Mouse (Mus musculus) brain, adult 2 months (tissue): ENCODE measurements around the gene Myo9a.

Source experiments
- DNase-seq: peaks from one replicate; pipeline ENCODE4 v3.0.0; 2011; ENCODE audit warnings: low read depth, low spot score

The Myo9a gene

DNA sequence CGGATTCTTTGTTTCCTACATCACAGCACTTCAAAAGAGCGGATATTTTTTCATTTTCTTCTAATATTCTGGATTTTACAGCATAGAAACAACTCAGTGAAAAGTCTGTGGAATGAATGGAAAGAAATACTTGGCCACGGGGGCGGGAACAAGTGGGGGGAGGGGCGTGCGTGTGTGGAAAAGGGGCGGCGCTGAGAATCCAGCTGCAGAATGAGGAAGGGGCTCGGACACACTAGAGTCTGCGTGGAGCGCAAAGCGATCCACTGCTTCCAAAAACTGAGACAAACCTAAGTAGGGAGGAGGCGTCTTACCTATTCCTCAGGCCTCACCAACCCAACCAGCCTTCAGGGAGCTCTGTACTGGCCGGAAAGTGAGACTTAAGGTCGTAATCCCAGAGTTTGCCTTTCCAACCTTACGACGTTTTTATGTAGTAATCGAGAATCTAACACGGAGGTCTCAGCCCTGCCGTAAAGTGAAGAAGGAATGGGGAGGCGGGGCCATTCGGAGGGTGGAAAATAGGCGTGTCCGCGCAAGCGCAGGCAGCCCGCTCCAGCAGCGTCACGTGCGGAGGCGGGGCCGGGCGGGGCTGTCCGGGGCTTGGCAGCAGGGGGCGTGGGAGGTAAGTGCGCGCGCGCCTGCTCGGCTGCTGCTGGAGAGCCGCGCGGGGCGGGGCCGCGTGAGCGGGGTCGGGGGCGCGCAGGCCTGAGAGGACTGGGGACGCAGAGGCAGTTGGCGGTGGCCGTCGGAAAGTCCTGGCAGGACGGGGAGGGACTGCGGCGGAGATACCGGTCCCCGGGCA lies at the start of gene Myo9a, which contains the start of gene Senp8:
Gene Myo9a (plus strand): TSS at position 630 of the 799 bp plus-strand sequence.
Gene Senp8 (minus strand): TSS at position 444 of the 799 bp plus-strand sequence.
- peak; percentile 99 for DNase-seq

DNA sequence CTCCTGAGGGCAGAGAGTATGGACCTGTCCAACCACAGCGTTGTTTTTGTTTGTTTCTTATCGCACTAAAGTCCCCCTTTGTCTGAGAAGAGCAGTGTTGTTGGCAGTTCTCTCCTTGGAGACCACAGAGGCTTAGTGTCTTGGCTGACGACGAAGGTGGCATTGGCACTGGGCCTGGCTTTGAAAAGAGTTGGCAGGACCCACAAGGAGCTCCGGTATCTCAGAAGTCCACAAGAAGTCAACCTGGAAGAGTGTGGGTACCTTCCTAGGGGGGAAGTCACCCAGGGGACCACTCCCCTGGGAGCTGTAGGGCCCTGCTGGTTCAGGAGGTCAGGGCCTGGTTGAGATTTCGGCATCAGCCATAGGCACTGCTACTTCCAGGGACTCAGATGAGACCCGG lies 49.6 kb upstream of the Myo9a start:
- no peak for DNase-seq

DNA sequence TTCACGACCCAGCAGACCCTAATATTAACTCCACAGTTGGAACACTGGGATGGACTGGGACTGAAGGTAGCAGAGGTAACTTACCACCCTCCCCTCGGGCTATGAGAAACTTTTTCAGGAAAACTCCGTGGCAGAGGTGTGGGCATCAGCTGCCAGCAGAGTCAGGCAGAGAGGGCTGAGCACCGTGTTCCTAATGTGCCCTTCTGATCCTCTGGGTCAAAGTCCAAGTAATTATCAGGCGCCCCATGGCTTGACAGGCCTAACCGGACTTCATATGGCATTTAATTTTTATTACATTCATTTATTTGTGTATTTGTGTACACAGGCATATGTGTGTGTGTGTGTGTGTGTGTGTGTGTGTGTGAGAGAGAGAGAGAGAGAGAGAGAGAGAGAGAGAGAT lies 47.6 kb upstream of the Myo9a start:
- no peak for DNase-seq

- DNase-seq: no peak
These were observed 43.6 kb upstream of the Myo9a start for GRCm38 (mm10) chr9:59706850-59707825.

GRCm38 (mm10) chr9:59709225-59709624 lies 41.5 kb upstream of the Myo9a start:
- DNase-seq: no peak

GRCm38 (mm10) chr9:59716275-59716898 lies 34.3 kb upstream of the Myo9a start:
- DNase-seq: no peak

GRCm38 (mm10) chr9:59718237-59718636 lies 32.5 kb upstream of the Myo9a start:
- DNase-seq: no peak

DNA sequence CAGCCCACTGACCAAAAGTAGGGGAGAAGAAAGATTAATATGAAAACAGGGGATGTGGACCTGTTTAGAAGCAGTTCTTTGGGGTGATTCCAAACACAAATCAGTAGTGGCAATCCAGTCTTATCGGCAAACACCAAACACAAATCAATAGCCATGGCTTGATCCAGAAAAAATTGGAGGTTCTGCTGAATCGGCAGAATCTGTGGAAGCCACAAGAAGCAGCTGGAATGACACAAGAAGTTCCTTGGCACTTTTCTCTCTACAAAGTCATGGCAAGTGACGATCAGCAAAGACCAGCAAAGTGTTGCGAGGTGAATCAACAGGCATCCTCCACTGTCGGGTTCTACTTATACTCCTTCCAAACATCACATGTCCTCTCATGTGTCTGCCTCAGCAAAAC lies 29.6 kb upstream of the Myo9a start:
- no peak for DNase-seq

DNA sequence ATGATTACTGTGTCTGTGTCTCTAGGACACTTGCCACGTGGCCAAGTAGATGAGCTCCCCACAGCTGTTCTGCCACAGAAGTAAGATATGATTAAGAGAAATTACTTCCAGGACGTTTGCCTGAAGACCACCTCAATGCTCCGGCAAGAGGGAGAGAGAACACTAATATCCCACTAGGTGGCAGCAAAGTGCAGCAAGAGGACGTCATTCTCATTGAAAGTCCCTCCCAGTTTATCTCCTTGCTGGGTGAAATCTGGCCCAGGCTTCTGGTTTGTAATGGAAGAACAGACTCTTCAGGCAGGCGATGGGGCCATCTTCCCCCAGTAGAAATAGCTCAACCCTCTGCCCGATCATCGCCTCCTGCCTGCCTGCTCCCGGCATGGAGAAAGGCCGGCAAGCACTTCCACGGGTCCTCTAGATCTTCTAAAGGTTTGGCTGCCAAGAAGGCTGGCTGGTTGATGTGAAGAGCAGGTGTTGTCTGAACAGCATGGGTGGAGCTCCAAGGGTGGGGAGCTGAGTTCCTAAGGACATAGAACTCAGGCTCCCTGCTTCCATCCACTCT lies 27.5 kb upstream of the Myo9a start:
- peak; percentile 92 for DNase-seq

- peak; percentile 81 for DNase-seq
These were observed 26.8 kb upstream of the Myo9a start for GRCm38 (mm10) chr9:59723791-59724442.

GRCm38 (mm10) chr9:59725515-59725914 lies 25.2 kb upstream of the Myo9a start:
- no peak for DNase-seq

- no peak for DNase-seq
These were observed 23.0 kb upstream of the Myo9a start for GRCm38 (mm10) chr9:59727569-59728286.

GRCm38 (mm10) chr9:59731136-59731535 lies 19.6 kb upstream of the Myo9a start:
- no peak for DNase-seq

DNA sequence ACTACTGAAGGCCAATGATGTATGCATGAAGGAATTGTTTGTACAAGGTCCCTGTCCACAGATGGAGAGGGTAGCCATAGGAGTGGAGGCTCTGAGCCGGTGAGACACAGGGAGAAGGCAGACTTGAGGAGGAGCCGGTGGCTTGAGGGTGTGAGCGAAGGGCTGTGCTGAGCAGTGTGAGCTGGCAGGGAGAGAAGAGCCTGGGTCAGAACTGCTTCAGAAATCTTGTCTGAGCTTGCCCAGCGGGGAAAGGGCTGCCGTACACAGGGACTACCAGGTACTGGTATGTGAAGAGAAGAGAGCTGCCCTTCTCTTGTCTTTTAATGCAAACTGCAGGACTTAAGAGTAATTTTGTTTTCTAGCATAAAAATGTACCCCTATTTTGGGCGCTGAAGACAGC lies 17.6 kb upstream of the Myo9a start:
- DNase-seq: no peak

DNA sequence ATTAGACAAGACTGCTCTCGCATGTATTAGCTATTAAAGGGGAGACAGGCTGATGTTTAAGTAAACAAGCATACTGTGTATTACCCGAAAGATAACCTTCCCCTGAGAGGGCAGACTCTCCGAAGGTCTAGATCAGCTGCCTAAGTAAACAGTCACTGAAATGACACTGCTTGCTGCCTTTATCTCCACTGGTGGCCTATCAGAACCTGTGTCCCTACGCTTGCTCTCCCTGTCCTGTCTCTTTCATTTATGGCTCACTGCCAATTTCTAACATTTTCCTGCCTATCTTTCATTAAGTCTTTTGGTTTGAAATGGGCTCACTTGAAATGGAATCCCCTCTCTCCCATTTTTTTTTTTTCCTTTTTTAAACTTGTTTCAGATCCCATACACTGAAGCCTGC lies 15.3 kb upstream of the Myo9a start:
- DNase-seq: no peak

- no peak for DNase-seq
These were observed 10.1 kb upstream of the Myo9a start for GRCm38 (mm10) chr9:59740593-59740992.

GRCm38 (mm10) chr9:59743903-59744302 lies 6.8 kb upstream of the Myo9a start:
- no peak for DNase-seq

GRCm38 (mm10) chr9:59748387-59748786 lies 2.3 kb upstream of the Myo9a start:
- no peak for DNase-seq

GRCm38 (mm10) chr9:59748969-59749368 lies 1.7 kb upstream of the Myo9a start:
- DNase-seq: peak; percentile 31

DNA sequence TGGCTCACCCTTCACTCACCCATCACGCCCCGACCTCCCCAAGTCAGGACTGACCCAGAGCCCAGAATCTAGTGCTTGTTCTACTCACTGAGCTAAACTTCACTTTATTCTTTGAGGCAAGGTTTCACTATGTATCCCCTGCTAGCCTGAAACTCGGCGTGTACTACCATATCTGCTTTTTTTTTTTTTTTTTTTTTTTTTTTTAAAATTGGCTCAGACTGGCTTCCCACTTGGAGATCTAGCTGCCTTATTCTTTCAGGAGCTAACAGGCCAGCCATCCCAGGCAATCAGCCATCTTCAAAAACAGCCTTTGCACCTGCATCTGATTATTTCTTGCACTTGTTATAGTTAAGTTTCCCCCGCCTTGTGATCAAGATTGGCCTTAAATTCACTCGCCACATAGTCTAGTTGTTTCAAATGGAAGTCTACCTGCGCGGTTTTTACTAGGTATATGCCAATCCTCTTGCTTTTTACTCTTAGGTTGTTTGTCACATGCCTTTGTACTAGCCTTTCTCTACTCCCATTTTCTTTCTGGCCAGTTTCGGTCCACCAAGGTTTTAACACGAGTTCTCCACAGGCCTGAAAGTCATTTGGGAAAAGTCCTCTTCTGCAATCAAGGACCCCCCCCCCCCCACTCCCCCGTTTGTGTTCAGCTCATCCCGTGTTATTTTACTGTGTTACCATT lies 973 bp upstream of the Myo9a start:
- no peak for DNase-seq
